16 mouse cellular contexts compared by ENCODE assay signal in genomic region chr4:137908489-137908888, GRCm38 (mm10). TPM values are rescaled to one million over a fixed set of nuclear protein-coding genes. Genes with fewer than 3 reads are reported as not detected.
DNase-seq lines count a peak whose midpoint lies in the region; ATAC-seq and TF ChIP-seq lines count a peak whose summit lies in the region.
"Had no signal": no experiment of that assay in that cellular context is flagged by ENCODE, and none has a peak within 500 bp of the region (broad histone marks: within the 10 kb centered on the region; RNA-seq: fewer than 3 reads in every experiment).

No protein-coding gene starts in this region.

- no peak overlapping the region for H3K4me3 ChIP-seq in heart, embryonic 15.5 days
- H3K4me3 ChIP-seq in embryonic facial prominence, embryonic 14.5 days (ENCODE audit: low read depth, low read length): no peak overlapping the region
- H3K4me3 ChIP-seq in intestine, embryonic 14.5 days (ENCODE audit: low read depth, low read length): no peak overlapping the region
- no peak overlapping the region for H3K4me3 ChIP-seq in small intestine, adult 2 months (ENCODE audit: low read depth, low read length)
- H3K4me3 ChIP-seq: heart, adult 2 months; kidney, embryonic 15.5 days had no signal

- TF ChIP-seq CTCF in small intestine, adult 2 months (IDR thresholded peaks at IDR 0.05; ENCODE audit: extremely low read depth, insufficient read length, insufficient replicate concordance, low read depth, low read length): no peak

- 0 out of 2 replicates have a peak overlapping the region, but pooled peaks have one; percentile 3 for H3K27ac ChIP-seq in heart, embryonic 15.5 days
- peak overlapping the region; percentile 31; the same call in 1 of the 2 replicates for H3K27ac ChIP-seq in embryonic facial prominence, embryonic 14.5 days (replicated peaks; ENCODE audit: low read depth, low read length)
- H3K27ac ChIP-seq in intestine, embryonic 14.5 days (ENCODE audit: low read depth): 0 out of 2 replicates have a peak overlapping the region, but pooled peaks have one; percentile 22
- peak overlapping the region; percentile 38 for H3K27ac ChIP-seq in small intestine, adult 2 months (ENCODE audit: insufficient read depth, low read depth, low read length)
- H3K27ac ChIP-seq: heart, adult 2 months; kidney, embryonic 15.5 days had no signal

- DNase-seq in heart, postnatal 36 days: no peak
- no peak for DNase-seq in embryonic facial prominence, embryonic 14.5 days (ENCODE audit: low spot score)
- DNase-seq in intestine, embryonic 14.5 days (ENCODE audit: low spot score): no peak
- no peak for DNase-seq in cerebellum, adult 18-20 months
- no peak for DNase-seq in kidney, postnatal 4 days
- DNase-seq: adrenal gland, adult 8-10 months; cerebellum, adult 9-11 months; retina, postnatal 1 day; thymus, postnatal 36 days had no signal

- no peak for ATAC-seq in heart, embryonic 15.5 days (replicated peaks; ENCODE audit: insufficient number of reproducible peaks, insufficient read depth, low FRiP score, low read depth)
- ATAC-seq in embryonic facial prominence, embryonic 14.5 days (ENCODE audit: low read depth): no peak
- no peak for ATAC-seq in intestine, embryonic 14.5 days (replicated peaks; ENCODE audit: low FRiP score, low TSS enrichment, low read depth)
- ATAC-seq: hindbrain, embryonic 16.5 days; midbrain, embryonic 16.5 days; Patski had no signal

- H3K9ac ChIP-seq in heart, embryonic 15.5 days: no peak overlapping the region
- H3K9ac ChIP-seq in embryonic facial prominence, embryonic 14.5 days (ENCODE audit: low read depth, low read length): 0 out of 2 replicates have a peak overlapping the region, but pooled peaks have one; percentile 10
- H3K9ac ChIP-seq in intestine, embryonic 14.5 days (ENCODE audit: low read length): no peak overlapping the region
- H3K9ac ChIP-seq: kidney, embryonic 15.5 days had no signal

- H3K27me3 ChIP-seq in heart, embryonic 15.5 days: 0 out of 2 replicates have a peak, but pooled peaks cover 4% of the 10 kb centered on the region
- no peaks in the 10 kb centered on the region for H3K27me3 ChIP-seq in embryonic facial prominence, embryonic 14.5 days (replicated peaks; ENCODE audit: control insufficient read depth, insufficient read depth, low read length)
- H3K27me3 ChIP-seq in intestine, embryonic 14.5 days (replicated peaks; ENCODE audit: control insufficient read depth, insufficient read depth, low read length): no peaks in the 10 kb centered on the region
- H3K27me3 ChIP-seq in small intestine, adult 2 months (ENCODE audit: control insufficient read depth, insufficient read depth, low read length): no peaks in the 10 kb centered on the region
- H3K27me3 ChIP-seq: kidney, embryonic 15.5 days; Patski had no signal

- H3K4me1 ChIP-seq in heart, embryonic 15.5 days (replicated peaks): peaks cover 26% of the 10 kb centered on the region
- H3K4me1 ChIP-seq in embryonic facial prominence, embryonic 14.5 days (ENCODE audit: control insufficient read depth, insufficient read depth, low read length): peaks cover 15% of the 10 kb centered on the region
- H3K4me1 ChIP-seq in intestine, embryonic 14.5 days (replicated peaks; ENCODE audit: control insufficient read depth, insufficient read depth, low read length): peaks cover 11% of the 10 kb centered on the region
- H3K4me1 ChIP-seq in small intestine, adult 2 months (ENCODE audit: control insufficient read depth, insufficient read depth, insufficient read length, low read length): peaks cover 20% of the 10 kb centered on the region; the same call in 1 of the 2 replicates

- no peak for TF ChIP-seq POLR2A in small intestine, adult 2 months (IDR thresholded peaks at IDR 0.05; ENCODE audit: low read depth, low read length)

- H3K9me3 ChIP-seq in heart, embryonic 15.5 days (replicated peaks): no peaks in the 10 kb centered on the region
- H3K9me3 ChIP-seq in embryonic facial prominence, embryonic 14.5 days (ENCODE audit: control insufficient read depth, low read length): no peaks in the 10 kb centered on the region
- H3K9me3 ChIP-seq in intestine, embryonic 14.5 days (ENCODE audit: control insufficient read depth, low read length): no peaks in the 10 kb centered on the region
- H3K9me3 ChIP-seq: kidney, embryonic 15.5 days had no signal

- intact Hi-C loops in heart, postnatal 36 days (cut with DNase I): loop anchor here (2.0 kb wide), 1 partner anchor 44 kb away; no protein-coding TSS in a partner anchor

- 81% methylated on average over 7 of the region's 7 CpGs for WGBS in heart, embryonic 15.5 days
- 83% methylated on average over 7 of the region's 7 CpGs for WGBS in embryonic facial prominence, embryonic 14.5 days
- WGBS in intestine, embryonic 14.5 days: 69% methylated on average over 7 of the region's 7 CpGs
- WGBS in small intestine, adult 2 months: 35% methylated on average over 7 of the region's 7 CpGs

- no peak overlapping the region for H3K4me2 ChIP-seq in heart, embryonic 15.5 days
- no peak overlapping the region for H3K4me2 ChIP-seq in embryonic facial prominence, embryonic 14.5 days (ENCODE audit: low read depth, low read length)
- H3K4me2 ChIP-seq in intestine, embryonic 14.5 days (ENCODE audit: low read length): no peak overlapping the region
- H3K4me2 ChIP-seq: kidney, embryonic 15.5 days had no signal

- H3K36me3 ChIP-seq in heart, embryonic 15.5 days: no peaks in the 10 kb centered on the region
- H3K36me3 ChIP-seq in embryonic facial prominence, embryonic 14.5 days (ENCODE audit: control insufficient read depth, insufficient read depth, low read length): no peaks in the 10 kb centered on the region
- no peaks in the 10 kb centered on the region for H3K36me3 ChIP-seq in intestine, embryonic 14.5 days (ENCODE audit: control insufficient read depth, insufficient read depth, low read length)
- H3K36me3 ChIP-seq in small intestine, adult 2 months (ENCODE audit: control insufficient read depth, insufficient read depth, low read length): no peaks in the 10 kb centered on the region
- H3K36me3 ChIP-seq: kidney, embryonic 15.5 days had no signal

RNA-seq across cellular contexts. Expression of gene Ece1, which starts 46.5 kb away (rescaled TPM):
- polyA plus RNA-seq in heart, embryonic 15.5 days (2015; fragmentation: Nextera tagmentation; extraction: Ambion mirVana): 51.3 and 77.2 TPM in 2 replicates
- total RNA-seq in heart, postnatal 36 days (2021): 100 to 1,000 TPM; 113 to 115 TPM
- 57.8 and 62.1 TPM in 2 replicates for polyA plus RNA-seq in embryonic facial prominence, embryonic 14.5 days (2014; fragmentation: Nextera tagmentation; extraction: Ambion mirVana)
- polyA plus RNA-seq in intestine, embryonic 14.5 days (2014; fragmentation: Nextera tagmentation; extraction: Ambion mirVana): 94.2 and 96.9 TPM in 2 replicates
- polyA plus RNA-seq in small intestine, adult 2 months (2012; rRNA removed): 27.9 and 37.7 TPM in 2 replicates
